Comparison of ENCODE assay signal across 8 mouse cellular contexts in genomic region chr11:34843517-34843916, GRCm38 (mm10). TPM values are rescaled to one million over a fixed set of nuclear protein-coding genes. Genes with fewer than 3 reads are reported as not detected.
A peak's percentile ranks its signal among the peaks of the same experiment; 100 is the strongest.
DNase-seq lines count a peak whose midpoint lies in the region; TF ChIP-seq lines count a peak whose summit lies in the region.

No protein-coding gene starts in this region.

- no peak overlapping the region for H3K4me3 ChIP-seq in left cerebral cortex, adult 2 months

- no peak overlapping the region for H3K27ac ChIP-seq in left cerebral cortex, adult 2 months

- DNase-seq in cerebellum, postnatal 10 days = peak; percentile 45 to 73
- DNase-seq in cerebellum, adult 11-12 months = no peak
- no peak for DNase-seq in left cerebral cortex, adult 2 months (ENCODE audit: extremely low spot score in 1 of 2, low spot score in 2 of 2)
- DNase-seq in left cerebral cortex, adult 18-20 months (ENCODE audit: low spot score in 2 of 2) = no peak
- peak; percentile 64 for DNase-seq in brain, adult 2 months (ENCODE audit: low read depth, low spot score)
- DNase-seq in mesoderm, embryonic 11.5 days (ENCODE audit: low read depth, low spot score) = peak; percentile 60
- DNase-seq in gastrocnemius, adult 8-10 months (ENCODE audit: low spot score in 2 of 2) = no peak
- DNase-seq in layer of hippocampus, postnatal 36 days = no peak

- intact Hi-C loops in left cerebral cortex, adult 2 months (cut with DNase I) = loop anchor here (5.0 to 10.0 kb wide), 5 partner anchors 564 to 1159 kb away; no protein-coding TSS in a partner anchor

- TF ChIP-seq CTCF in left cerebral cortex, adult 2 months (IDR thresholded peaks at IDR 0.05) = peak; percentile 69

RNA-seq across cellular contexts. Expression of gene Spdl1, which starts 10.1 kb away (rescaled TPM):
- under 1 TPM; 0.23 to 0.35 TPM for total RNA-seq in left cerebral cortex, adult 2 months (2021)
- under 1 TPM; 0.52 to 0.63 TPM for total RNA-seq in left cerebral cortex, adult 18-20 months (2021)
- under 1 TPM in 2 of 4 experiments, not detected in 2; 0.11 to 0.39 TPM for total RNA-seq in gastrocnemius, adult 8-10 months (2022)
- total RNA-seq in layer of hippocampus, postnatal 36 days (2021) = under 1 TPM; 0.25 to 0.40 TPM

RNA-seq across cellular contexts. Expression of gene Dock2, which starts 59.8 kb away (rescaled TPM):
- total RNA-seq in left cerebral cortex, adult 2 months (2021) = 1 to 10 TPM; 2.7 to 3.8 TPM
- 1 to 10 TPM; 2.9 to 3.0 TPM for total RNA-seq in left cerebral cortex, adult 18-20 months (2021)
- total RNA-seq in gastrocnemius, adult 8-10 months (2022) = under 1 TPM; 0.39 to 0.67 (median 0.50) TPM
- total RNA-seq in layer of hippocampus, postnatal 36 days (2021) = 1 to 10 TPM; 2.2 to 3.0 TPM

Comparison
In these comparisons a context has a peak if more than half of its experiments do, and no peak if none do; other contexts are left out.
1. DNase-seq: peak in cerebellum, postnatal 10 days (2 of 2), brain, adult 2 months (single experiment) and mesoderm, embryonic 11.5 days (single experiment); none in cerebellum, adult 11-12 months (single experiment), left cerebral cortex, adult 2 months (0 of 2), left cerebral cortex, adult 18-20 months (0 of 2), gastrocnemius, adult 8-10 months (0 of 2) and layer of hippocampus, postnatal 36 days (0 of 2).